Mouse (Mus musculus): ENCODE data around the gene Insyn1. TPM values are rescaled to one million over a fixed set of nuclear protein-coding genes. Genes with fewer than 3 reads are reported as not detected.
A peak's percentile ranks its signal among the peaks of the same experiment; 100 is the strongest.

The Insyn1 gene
- polyA plus RNA-seq, 1 experiment: 40.5 TPM

DNA sequence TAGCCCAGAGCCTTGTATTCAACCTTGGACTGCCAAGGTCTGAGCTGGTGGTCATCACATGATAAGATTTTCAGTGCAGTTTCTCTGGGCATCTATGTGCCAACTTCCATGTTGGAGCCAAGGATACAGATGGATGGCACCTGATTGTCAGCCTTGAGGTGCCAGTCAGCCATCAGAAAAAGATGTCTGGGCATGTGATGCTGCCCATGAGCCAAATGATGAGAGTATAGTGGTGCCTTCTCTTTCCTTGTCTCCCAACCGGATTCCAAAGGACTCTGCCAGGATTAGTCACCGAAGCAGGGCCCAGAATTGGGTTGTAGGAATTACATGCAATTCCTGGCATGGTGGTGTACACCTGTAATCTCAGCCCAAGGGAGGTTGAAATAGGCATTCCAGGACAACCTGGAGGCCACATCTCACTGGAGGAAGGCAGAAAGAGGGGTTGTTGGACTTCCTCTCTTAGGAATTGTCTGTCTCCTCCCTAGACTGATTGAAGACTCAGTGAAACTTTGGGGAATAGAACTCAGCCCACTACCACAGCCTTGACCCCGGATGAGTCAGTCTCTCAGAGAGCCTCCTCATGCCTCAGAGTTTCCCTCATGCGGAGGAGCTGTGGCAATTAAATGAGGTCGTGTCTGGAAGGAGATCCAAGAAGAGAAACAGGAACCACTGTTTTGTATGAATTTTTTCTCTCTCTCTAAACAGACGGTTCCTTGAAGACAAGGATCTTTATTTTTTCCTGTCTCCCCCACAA is 46.9 kb upstream of the Insyn1 start:
- H3K36me3 ChIP-seq (ENCODE audit: control insufficient read depth, insufficient read depth): no peaks in the 10 kb centered on the region
- H3K4me3 ChIP-seq: no peak overlapping the region
- H3ac ChIP-seq (ENCODE audit: control insufficient read depth, insufficient read length): no peak overlapping the region
- peak overlapping the region; percentile 92 for H3K4me2 ChIP-seq (ENCODE audit: low read depth)
- no peaks in the 10 kb centered on the region for H3K27me3 ChIP-seq (ENCODE audit: control insufficient read depth, insufficient read depth, insufficient read length)
- no peak for TF ChIP-seq E2F4 (IDR thresholded peaks at IDR 0.05; ENCODE audit: insufficient read depth)
- peak; percentile 31 for TF ChIP-seq USF1 (IDR thresholded peaks at IDR 0.05; ENCODE audit: low read depth)
- no peaks in the 10 kb centered on the region for H3K79me2 ChIP-seq (ENCODE audit: control insufficient read depth, insufficient read depth)

GRCm38 (mm10) chr9:58442105-58443010 is 46.0 kb upstream of the Insyn1 start:
- no peak overlapping the region for H3K4me3 ChIP-seq
- peak overlapping the region; percentile 92 for H3K4me2 ChIP-seq (ENCODE audit: low read depth)
- H3K79me2 ChIP-seq (ENCODE audit: control insufficient read depth, insufficient read depth): no peaks in the 10 kb centered on the region
- TF ChIP-seq USF1 (IDR thresholded peaks at IDR 0.05; ENCODE audit: low read depth) (no peak), POLR2A (IDR thresholded peaks at IDR 0.05; ENCODE audit: insufficient read length, low read depth) (peak; percentile 56)
- H3K36me3 ChIP-seq (ENCODE audit: control insufficient read depth, insufficient read depth): no peaks in the 10 kb centered on the region
- H3ac ChIP-seq (ENCODE audit: control insufficient read depth, insufficient read length): no peak overlapping the region
- H3K27me3 ChIP-seq (ENCODE audit: control insufficient read depth, insufficient read depth, insufficient read length): no peaks in the 10 kb centered on the region

DNA sequence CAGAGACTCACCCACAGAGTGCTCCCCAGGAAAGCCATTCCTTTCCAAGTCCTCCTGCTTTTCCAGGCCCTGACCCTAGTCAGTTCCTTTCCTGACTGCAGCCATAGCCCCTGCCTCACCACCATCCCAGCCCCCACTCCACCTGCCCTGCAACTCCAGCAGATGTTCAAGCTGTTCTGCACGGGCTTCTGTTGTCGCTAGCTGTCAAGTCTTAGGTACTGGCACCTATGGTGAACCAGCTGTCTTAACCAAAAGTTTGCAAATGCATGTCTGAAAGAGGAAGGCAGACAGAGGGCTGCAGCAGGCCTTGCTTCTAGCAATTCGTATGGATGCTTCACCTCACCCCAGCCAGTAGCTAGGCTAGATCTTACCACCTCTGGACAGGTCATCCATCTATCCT is 45.3 kb upstream of the Insyn1 start:
- no peak overlapping the region for H3ac ChIP-seq (ENCODE audit: control insufficient read depth, insufficient read length)
- H3K4me2 ChIP-seq (ENCODE audit: low read depth): peak overlapping the region; percentile 92
- TF ChIP-seq TCF3 (IDR thresholded peaks at IDR 0.05; ENCODE audit: insufficient read length, low read depth) (no peak), MYOD1 (IDR thresholded peaks at IDR 0.05; ENCODE audit: control insufficient read depth in 1 of 3, insufficient read length in 2 of 3, low read depth in 2 of 3) (peak in 1 of 3 experiments; percentile 34)
- H3K4me3 ChIP-seq: no peak overlapping the region
- H3K27me3 ChIP-seq (ENCODE audit: control insufficient read depth, insufficient read depth, insufficient read length): no peaks in the 10 kb centered on the region
- no peaks in the 10 kb centered on the region for H3K79me2 ChIP-seq (ENCODE audit: control insufficient read depth, insufficient read depth)
- H3K36me3 ChIP-seq (ENCODE audit: control insufficient read depth, insufficient read depth): no peaks in the 10 kb centered on the region

DNA sequence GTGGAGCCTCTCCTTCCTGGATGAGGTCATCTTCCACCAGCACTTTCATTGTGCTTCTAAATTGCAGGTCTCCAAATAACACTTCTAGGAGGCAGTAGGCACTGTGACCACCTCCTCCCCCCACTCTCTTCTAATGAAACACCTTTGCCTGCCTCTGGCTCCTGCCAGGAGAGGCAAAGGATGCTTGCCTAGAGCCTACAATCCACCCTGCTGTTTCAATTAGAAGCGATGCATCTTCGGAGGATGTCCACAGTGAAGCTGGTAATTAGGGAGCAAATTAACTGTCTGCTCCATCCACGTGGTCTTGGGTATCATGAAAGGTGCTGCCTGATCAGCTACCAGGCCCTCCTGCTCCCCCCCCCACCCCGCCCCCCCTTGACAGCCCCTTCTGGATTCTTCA is 41.6 kb upstream of the Insyn1 start:
- no peak for TF ChIP-seq SRF (IDR thresholded peaks at IDR 0.05; ENCODE audit: control insufficient read depth, insufficient read length, low read depth)
- TF ChIP-seq REST (IDR thresholded peaks at IDR 0.05; ENCODE audit: insufficient read depth, insufficient read length): no peak
- TF ChIP-seq POLR2AphosphoS2 (IDR thresholded peaks at IDR 0.05; ENCODE audit: insufficient read length, low read depth): no peak
- TF ChIP-seq USF1 (IDR thresholded peaks at IDR 0.05; ENCODE audit: low read depth): no peak
- TF ChIP-seq POLR2A (IDR thresholded peaks at IDR 0.05; ENCODE audit: insufficient read length, low read depth): no peak
- TF ChIP-seq MAX (IDR thresholded peaks at IDR 0.05; ENCODE audit: low read depth): no peak
- no peak overlapping the region for H3K4me3 ChIP-seq
- no peaks in the 10 kb centered on the region for H3K36me3 ChIP-seq (ENCODE audit: control insufficient read depth, insufficient read depth)
- H3ac ChIP-seq (ENCODE audit: control insufficient read depth, insufficient read length): no peak overlapping the region
- H3K27me3 ChIP-seq (ENCODE audit: control insufficient read depth, insufficient read depth, insufficient read length): no peaks in the 10 kb centered on the region
- no peak overlapping the region for H3K4me2 ChIP-seq (ENCODE audit: low read depth)
- no peaks in the 10 kb centered on the region for H3K79me2 ChIP-seq (ENCODE audit: control insufficient read depth, insufficient read depth)

GRCm38 (mm10) chr9:58447997-58448595 is 40.3 kb upstream of the Insyn1 start:
- Histone ChIP-seq H3ac (ENCODE audit: control insufficient read depth, insufficient read length) (no peak overlapping the region), H3K4me2 (ENCODE audit: low read depth) (peak overlapping the region; percentile 53), H3K79me2 (ENCODE audit: control insufficient read depth, insufficient read depth) (no peaks in the 10 kb centered on the region), H3K27me3 (ENCODE audit: control insufficient read depth, insufficient read depth, insufficient read length) (no peaks in the 10 kb centered on the region), H3K4me3 (no peak overlapping the region), H3K36me3 (ENCODE audit: control insufficient read depth, insufficient read depth) (no peaks in the 10 kb centered on the region)
- TF ChIP-seq TCF3 (IDR thresholded peaks at IDR 0.05; ENCODE audit: insufficient read length, low read depth) (no peak), POLR2AphosphoS2 (IDR thresholded peaks at IDR 0.05; ENCODE audit: insufficient read length, low read depth) (no peak), TCF12 (IDR thresholded peaks at IDR 0.05; ENCODE audit: insufficient read depth, poor library complexity, severe bottlenecking) (no peak), CEBPB (IDR thresholded peaks at IDR 0.05; ENCODE audit: insufficient read depth, poor library complexity, severe bottlenecking) (peak; percentile 89; the same call in 1 of the 2 replicates), E2F4 (IDR thresholded peaks at IDR 0.05; ENCODE audit: insufficient read depth) (no peak), MYOG (IDR thresholded peaks at IDR 0.05; ENCODE audit: control insufficient read depth in 1 of 3, insufficient read depth in 1 of 3, insufficient read length in 2 of 3, low read depth in 2 of 3) (peak in 1 of 3 experiments; percentile 47), REST (IDR thresholded peaks at IDR 0.05; ENCODE audit: insufficient read depth, insufficient read length) (no peak), MAX (IDR thresholded peaks at IDR 0.05; ENCODE audit: low read depth) (no peak), MYOD1 (IDR thresholded peaks at IDR 0.05; ENCODE audit: control insufficient read depth in 1 of 3, insufficient read length in 2 of 3, low read depth in 2 of 3) (peak in 1 of 3 experiments; percentile 70), USF1 (IDR thresholded peaks at IDR 0.05; ENCODE audit: low read depth) (no peak), SRF (IDR thresholded peaks at IDR 0.05; ENCODE audit: control insufficient read depth, insufficient read length, low read depth) (no peak), POLR2A (IDR thresholded peaks at IDR 0.05; ENCODE audit: insufficient read length, low read depth) (no peak)

Measured in myocyte (in vitro differentiated cells).